In genomic region chr19:6084478-6085248, GRCm38 (mm10) we compare ENCODE assay signal across 8 mouse cellular contexts. TPM values are rescaled to one million over a fixed set of nuclear protein-coding genes. Genes with fewer than 3 reads are reported as not detected.
DNase-seq lines count a peak whose midpoint lies in the region; ATAC-seq lines count a peak whose summit lies in the region.

Zfpl1 (minus strand) TSS chr19:6084956.
Cdca5 (plus strand) TSS chr19:6084983.

- no peaks in the 10 kb centered on the region for H3K27me3 ChIP-seq in hindbrain, embryonic 15.5 days

- H3K4me1 ChIP-seq in hindbrain, embryonic 15.5 days (replicated peaks), result peaks cover 23% of the 10 kb centered on the region

- under 1% methylated on average over 58 of the region's 58 CpGs for WGBS in hindbrain, embryonic 15.5 days

- H3K9ac ChIP-seq in hindbrain, embryonic 15.5 days, result peak within 1 kb of the TSS; percentile 71

- DNase-seq in R1 (ENCODE audit: low read depth, low spot score), result peak; percentile 99
- peak; percentile 98 to 99 for DNase-seq in cerebellum, postnatal 25 days
- DNase-seq in frontal cortex, postnatal 25 days (ENCODE audit: low spot score in 2 of 2), result peak; percentile 92 to 93
- DNase-seq in left cerebral cortex, adult 11 months (ENCODE audit: low spot score), result peak; percentile 96
- peak; percentile 96 to 99 for DNase-seq in lung, postnatal 4 days
- peak; percentile 98 for DNase-seq in retina, postnatal 7 days (ENCODE audit: low read depth, low spot score)
- peak; percentile 82 for DNase-seq in urinary bladder, adult 2 months (ENCODE audit: low spot score)

- peak; percentile 91 for ATAC-seq in hindbrain, embryonic 15.5 days (ENCODE audit: low FRiP score, low read depth)

- peaks cover 28% of the 10 kb centered on the region for H3K36me3 ChIP-seq in hindbrain, embryonic 15.5 days

- H3K9me3 ChIP-seq in hindbrain, embryonic 15.5 days, result no peaks in the 10 kb centered on the region

- peak within 1 kb of the TSS; percentile 60 for H3K4me3 ChIP-seq in hindbrain, embryonic 15.5 days

- peak within 1 kb of the TSS; percentile 81 for H3K4me2 ChIP-seq in hindbrain, embryonic 15.5 days

- H3K27ac ChIP-seq in hindbrain, embryonic 15.5 days (replicated peaks), result peak within 1 kb of the TSS; percentile 56

RNA-seq across cellular contexts. Expression of gene Zfpl1, which starts in this region (rescaled TPM):
- polyA plus RNA-seq in hindbrain, embryonic 15.5 days (2015; fragmentation: Nextera tagmentation; extraction: Ambion mirVana), result 79.3 and 82.0 TPM in 2 replicates
- polyA plus RNA-seq in urinary bladder, adult 2 months (2012; rRNA removed), result 68.5 and 81.2 TPM in 2 replicates

RNA-seq across cellular contexts. Expression of gene Cdca5, which starts in this region (rescaled TPM):
- polyA plus RNA-seq in hindbrain, embryonic 15.5 days (2015; fragmentation: Nextera tagmentation; extraction: Ambion mirVana), result 8.4 and 9.6 TPM in 2 replicates
- polyA plus RNA-seq in urinary bladder, adult 2 months (2012; rRNA removed), result 0.83 and 1.4 TPM in 2 replicates

Comparison
In these comparisons a context has a peak if more than half of its experiments do, and no peak if none do; other contexts are left out.
1. Peak in every context shown above with its lines: DNase-seq, ATAC-seq, H3K4me3 ChIP-seq and H3K27ac ChIP-seq.